Mouse (Mus musculus) kidney, postnatal 36 days (tissue): ENCODE results near the gene Glrx5.

Experiments used
- DNase-seq, 2 experiments: peaks; one replicate each; pipeline ENCODE4 v3.0.0; 2021 to 2022; ENCODE audit warnings: mixed read lengths in 2 of 2

Glrx5 gene

DNA sequence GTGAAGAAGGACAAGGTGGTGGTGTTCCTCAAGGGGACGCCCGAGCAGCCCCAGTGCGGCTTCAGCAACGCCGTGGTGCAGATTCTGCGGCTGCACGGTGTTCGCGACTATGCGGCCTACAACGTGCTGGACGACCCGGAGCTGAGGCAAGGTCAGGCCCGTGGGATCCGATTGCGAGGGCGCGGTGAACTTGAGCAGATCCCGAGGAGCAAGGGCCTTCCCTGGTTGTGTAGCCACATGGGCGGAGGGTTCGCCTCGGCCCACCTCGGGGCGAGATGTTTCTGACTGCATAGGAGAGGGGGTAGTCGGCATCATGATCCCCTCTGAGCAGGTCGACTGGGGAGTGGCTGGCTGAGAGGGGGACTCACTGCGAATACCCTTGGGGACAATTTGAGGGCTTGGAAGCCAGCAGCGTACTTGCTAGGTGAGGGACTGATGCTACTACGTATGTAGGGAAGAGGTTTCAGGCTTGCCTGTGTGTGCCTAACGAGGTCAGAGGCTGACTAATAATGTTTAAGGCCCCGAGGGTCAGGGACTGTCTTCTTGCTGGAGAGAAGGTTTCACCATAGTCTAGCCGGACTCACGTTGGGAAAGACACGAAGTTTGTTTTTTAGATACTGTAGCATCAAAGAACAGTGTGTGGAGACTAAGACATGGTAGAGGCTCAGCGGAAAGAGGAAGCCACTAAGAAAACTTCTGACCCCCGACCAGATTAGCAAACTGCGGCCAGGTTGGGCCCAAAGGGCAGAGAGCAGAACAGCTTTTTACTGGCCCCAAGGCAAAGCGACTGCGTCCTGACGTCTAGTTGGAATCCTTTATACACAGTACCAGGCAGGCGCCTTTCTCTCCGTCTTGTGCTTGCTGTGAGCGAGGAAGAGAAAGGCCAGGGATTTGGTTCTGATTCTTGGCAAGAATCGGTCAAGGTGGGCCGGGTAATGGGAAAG is 616 bp downstream of the Glrx5 start:
- DNase-seq: peak in 1 of 2 experiments; percentile 53

DNA sequence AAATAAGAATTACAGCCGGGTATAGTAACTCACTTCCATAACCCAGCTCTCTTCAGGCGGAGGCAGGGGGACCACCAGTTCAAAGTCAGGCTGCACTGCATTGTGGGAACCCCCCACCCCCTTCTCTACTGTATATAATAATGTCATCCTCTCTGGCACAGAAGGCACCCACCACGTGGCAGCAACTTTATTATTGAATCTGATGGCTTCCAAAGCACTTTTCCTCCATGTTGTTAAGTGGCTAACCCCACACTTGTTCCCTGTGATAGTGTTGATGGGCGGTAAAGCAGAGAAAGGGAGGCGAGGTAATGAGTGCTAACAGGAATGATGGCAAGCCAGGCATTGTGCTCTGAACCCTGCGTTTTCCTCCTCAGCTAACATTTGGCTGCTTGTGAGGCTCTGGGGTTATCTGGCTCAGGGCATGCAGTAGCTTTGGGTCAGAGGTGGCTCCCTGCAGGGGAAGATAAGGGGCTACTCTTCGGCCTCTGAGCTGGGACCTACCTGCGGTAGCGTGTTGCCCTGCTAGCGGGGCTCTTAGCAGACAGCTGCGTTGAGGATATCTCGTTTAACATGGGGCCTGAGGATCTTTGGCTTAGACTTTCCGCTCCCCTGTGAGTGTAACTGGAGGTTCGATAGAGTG is 1.8 kb downstream of the Glrx5 start:
- DNase-seq: no peak

DNA sequence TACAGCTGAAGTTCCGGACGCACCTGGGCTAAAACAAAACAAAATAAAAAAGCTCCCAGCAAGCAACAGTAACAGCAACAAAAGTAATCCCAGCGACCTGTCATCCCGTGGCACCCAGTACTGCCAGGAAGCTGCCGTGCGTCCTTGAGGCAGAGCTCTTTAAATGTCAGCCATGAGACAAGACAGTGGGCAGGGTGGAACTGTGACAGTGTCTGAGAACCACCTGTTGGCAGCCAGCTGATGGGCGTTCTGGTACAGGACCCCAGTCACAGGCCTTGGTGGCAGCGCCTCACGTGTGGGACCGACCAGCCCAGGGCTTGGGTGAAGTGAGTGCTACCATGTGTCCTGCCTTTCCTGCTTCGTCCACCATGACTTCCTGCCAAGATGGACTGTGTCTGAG is 5.7 kb downstream of the Glrx5 start:
- no peak for DNase-seq

DNA sequence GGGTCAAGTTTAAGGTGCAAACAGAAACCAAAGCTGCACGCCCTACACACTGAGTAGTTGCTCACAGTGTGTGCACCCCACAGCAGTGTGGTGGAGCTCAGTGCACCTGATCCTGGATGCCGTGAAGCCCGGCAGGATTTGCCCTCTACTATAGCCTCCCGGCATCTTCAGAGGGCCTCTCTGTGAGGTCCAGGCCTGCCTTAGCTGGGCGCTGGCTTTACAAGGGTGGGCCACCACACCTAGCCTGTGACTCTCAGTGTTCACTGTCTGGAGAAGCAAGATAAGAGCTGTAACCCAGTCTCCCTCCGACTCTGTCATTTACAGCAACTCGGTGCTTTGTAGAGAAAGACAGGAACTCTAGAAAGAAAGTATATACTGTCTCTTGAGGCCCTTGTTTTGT is 6.4 kb downstream of the Glrx5 start:
- DNase-seq: no peak

DNA sequence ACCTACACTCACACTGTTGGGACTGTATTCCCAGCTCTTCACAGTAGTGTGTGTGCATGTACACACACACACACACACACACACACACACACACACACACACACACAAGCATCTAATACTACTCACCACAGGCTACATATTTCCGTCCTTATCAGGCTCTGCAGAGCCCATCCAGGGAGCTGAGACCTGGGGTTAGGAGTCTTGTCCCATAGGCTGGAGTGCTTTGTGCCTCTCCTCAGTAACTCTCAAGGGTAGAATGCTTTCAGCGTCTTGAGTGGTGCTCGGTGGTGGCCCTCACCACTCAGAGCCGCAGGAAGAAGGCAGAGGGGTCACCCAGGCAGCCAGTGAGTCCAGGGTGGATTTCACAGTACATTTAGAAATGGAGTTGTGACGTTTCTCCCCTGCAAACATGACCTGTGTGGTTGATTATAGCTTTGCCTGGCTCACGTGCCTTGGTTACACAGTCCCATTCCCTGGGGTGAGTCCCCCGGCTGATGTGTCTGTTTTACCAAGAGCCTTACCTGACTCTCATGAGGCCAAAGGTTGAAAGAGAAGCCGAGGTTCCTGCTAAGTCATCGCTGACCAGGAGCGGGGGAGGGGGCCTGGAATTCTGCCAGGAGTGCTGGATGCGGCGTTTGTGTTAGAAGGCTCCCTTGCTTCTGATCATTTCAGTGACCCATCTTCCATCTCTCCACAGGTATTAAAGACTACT is 7.2 kb downstream of the Glrx5 start:
- DNase-seq: peak; percentile 66 to 83

DNA sequence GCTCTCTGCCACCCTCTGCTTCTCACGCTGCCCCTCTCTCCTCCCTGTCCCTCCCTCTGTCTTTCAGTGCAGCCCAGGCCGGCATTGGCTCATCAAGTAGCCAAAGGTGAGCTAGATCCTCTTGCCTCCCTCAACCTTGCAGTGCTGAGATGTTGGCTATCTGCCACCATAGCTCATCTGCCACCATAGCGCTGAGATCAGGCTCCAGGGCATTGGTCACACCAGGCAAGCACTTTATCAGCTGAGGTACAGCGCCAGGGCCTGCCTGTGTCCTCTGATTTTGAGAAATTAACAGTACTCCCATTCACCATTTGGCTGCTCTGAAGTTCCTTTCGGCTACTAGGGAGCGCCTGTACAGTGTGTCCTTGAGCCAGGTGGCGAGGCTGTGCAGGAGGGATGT is 8.5 kb downstream of the Glrx5 start:
- DNase-seq: no peak

DNA sequence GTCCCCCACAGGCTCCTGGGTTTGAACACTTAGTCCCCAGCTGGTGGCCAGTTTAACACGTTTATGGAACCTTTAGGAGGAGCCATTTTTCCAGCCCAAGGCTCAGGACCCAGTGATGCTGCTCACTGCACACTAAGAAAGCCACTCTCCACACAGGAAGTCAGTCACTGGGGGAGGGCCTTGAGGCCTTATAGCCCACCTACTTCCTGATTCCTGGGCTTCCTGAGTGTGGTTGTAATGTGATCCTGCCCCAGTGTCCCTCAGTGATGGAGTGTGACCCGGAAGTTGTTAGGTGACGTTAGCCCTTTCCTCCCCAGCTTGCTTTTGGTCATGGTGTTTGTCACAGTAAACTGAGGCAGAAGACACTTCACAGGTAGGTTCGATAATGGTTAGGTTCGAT is 10.6 kb downstream of the Glrx5 start:
- DNase-seq: no peak

DNA sequence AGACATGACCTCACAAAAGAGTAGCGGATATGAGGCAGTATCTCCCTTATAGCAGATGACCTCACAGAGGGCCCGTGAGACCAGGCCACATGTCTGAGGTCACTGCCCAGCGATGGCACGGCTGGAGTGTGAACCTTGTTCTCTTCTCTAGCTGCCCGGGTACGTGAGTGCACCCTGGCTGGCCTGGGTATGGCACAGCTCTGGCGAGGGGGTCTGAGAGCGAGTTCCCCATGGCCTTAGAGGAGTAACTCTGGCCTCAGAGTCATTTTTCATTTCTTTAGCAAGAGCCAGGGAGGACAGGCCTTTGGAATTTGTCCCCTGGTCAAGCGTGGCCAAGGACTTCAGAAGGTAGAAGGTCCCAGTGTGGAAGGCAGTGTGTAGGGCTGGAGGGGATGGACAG is 12.3 kb downstream of the Glrx5 start:
- DNase-seq: peak; percentile 32 to 53

DNA sequence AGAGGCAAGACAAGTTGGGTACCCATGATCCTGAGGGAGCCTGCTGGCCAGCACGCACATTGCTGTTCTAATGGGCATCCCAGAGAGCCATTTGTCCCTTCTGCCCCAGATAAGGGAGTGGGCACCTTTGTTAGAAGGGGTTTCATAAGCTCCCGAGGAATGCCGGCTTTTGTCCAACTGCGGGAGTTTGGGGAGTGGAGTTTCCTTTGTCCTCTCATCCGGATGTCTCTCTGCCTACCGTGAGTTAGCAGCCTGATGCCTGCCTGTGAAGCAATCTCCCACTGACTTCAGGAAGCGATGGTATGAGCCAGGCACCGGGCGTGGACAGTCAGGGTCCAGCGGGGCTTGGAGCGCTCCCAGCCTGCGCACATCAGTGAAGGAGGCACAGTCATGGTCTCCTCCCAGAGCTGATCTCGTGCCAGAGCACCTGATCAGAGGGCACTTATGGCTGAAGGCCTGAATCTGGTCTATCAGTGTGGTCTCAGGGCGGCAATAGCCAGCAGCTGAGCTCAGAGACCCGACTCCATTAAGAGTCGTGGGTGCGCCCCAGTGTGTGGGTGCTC is 15.9 kb downstream of the Glrx5 start:
- DNase-seq: peak in 1 of 2 experiments; percentile 51

DNA sequence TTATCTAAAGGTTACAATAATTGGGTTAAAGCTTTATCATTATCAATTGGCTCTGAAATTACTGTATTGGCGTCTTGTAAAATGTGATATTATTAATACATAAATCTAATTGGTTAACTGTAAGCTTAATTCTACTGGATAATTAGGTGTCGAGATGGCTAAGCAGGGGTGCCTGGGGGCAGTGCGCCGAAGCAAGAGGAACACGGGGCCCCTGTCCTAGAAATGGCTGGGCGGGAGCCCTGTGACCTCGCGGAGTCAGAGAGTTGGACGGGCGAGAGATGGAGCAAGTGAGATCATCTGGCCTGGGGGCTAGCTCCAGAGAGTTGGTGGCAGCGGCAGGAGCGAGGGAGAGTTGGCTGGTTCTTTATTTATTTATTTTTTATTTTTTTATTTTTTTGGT is 17.3 kb downstream of the Glrx5 start:
- DNase-seq: no peak

DNA sequence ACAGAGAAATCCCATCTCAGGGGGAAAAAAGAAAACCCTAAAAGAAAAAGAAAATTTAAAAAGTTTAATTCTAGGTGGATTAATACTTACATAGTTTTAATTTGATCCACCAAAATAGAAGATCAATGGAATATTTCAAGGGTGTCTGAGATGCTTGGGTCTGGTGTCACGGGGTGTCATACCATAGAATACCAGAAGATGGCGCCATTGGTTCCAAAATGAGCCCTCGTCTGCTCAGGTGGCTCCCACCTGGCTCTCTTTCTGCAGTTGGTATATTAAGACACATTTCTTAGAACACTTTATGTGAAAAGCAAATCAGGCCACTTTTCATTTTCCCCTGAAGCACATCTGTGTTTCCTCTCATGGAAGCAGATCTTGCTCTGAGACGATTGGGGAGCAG is 18.4 kb downstream of the Glrx5 start:
- peak; percentile 46 to 80 for DNase-seq

DNA sequence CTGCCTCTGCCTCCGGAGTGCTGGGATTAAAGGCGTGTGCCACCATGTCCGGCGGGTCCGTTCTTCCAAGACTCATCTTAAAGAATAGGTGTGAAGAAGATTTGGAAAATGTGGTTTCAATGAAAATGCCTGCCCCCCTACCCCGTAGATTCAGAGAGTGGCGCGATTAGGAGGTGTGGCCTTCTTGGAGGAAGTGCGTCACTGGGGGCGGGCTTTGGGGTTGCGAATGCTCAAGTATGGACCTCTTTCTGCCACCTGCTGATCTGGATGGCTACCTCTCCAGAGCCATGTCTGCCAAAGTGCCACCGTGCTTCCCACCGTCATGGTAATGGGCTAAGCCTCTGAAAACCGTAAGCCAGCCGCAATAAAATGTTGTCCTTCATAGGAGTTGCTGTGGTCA is 21.6 kb downstream of the Glrx5 start:
- DNase-seq: no peak

DNA sequence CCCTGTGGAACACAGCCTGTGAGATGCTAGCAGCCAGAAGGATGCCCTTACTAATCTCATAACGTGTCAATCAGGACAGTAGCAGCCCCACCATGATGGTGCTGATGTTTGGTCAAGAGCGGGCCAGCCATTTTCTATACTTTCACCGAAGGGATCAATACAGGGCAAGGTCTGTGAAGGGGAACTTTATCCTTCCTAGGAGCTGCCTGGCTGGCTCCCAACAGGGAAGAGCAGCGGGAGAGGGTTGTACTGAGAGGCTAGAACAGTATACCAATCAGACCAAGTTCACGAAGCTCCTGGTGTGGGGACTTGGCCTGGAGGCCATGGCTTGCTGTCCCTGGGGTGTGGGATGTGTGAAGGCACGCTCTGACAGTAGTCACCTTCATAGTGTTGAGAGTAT is 22.8 kb downstream of the Glrx5 start:
- DNase-seq: no peak

DNA sequence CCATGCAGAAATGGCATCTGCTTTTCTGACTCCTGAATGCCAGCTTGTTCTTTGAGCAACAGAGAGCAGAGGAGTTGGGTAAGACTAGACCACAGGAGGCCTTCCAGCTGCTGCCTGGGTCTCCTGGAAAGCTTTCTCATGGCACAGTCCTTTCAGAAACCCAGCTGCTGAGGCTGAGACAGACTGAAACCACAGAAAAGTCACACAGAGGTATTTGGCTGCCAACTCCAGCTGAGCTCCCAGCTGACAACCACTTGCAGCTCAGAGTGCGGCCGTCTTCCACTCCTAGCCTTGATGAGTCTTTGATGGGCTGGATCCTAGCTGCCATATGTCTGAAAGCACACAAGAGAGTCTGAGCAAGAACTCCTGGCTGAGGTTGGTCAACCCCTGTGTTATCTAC is 27.5 kb downstream of the Glrx5 start:
- no peak for DNase-seq

DNA sequence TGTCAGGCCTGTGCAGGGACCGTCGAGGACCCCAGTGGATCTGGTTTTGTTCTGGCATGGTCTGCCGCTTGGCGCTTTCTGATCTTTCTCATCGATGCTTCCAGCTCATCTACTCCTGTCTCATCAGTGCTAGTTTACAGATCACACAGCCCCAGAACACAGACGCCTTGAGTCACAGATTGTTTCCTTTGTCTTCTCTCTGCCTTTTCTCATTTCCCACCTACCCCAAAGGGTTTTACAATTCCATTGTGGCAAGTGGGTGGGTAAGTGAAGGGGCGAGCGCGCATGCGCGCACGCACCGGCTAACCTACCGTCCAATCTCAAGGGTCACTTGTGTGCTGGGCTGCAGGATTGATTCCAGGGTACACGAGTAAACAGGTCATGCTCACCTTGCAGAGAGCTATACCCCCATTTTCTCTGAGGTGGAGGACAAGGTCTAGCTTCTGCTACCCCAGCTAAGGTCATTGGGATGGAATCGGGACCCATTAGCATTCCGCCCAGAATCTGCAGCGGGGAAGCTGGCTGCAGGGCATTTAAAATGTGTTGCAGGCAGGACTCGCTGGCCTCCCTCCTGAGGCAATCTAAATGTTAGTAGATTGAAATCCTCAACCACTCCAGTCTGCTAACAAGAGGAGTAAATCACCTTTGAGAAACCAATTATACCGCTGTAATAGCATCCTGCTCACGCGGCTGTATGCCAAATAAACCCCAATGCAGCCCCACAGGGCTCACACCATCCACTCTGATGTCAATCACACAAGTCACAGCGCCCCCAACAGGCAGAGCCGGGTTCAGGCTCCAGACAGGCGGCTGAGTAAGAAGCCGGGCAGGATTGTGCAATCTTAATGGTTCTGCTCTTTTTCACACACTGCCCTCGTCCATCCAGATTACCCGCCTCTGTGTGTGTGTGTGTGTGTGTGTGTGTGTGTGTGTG is 31.0 kb downstream of the Glrx5 start:
- DNase-seq: no peak

DNA sequence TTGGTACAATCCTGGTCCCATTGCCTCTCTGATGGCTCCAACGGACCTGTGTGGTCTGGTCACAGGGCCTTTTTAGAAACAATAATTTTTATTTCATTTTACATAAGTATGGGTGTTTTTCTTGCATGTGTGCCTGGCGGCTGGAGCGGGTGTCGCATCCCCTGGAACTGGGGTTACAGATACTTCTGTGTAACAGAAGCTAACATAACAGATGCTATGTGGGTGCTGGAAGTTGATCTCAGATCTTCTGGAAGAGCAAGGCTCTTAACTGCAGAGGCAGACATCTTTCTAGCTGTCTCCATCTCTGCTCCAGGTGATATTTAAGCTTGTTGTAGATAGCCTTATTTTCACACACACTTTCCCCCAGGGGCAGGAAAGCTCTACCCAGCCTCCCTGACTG is 31.7 kb downstream of the Glrx5 start:
- no peak for DNase-seq

DNA sequence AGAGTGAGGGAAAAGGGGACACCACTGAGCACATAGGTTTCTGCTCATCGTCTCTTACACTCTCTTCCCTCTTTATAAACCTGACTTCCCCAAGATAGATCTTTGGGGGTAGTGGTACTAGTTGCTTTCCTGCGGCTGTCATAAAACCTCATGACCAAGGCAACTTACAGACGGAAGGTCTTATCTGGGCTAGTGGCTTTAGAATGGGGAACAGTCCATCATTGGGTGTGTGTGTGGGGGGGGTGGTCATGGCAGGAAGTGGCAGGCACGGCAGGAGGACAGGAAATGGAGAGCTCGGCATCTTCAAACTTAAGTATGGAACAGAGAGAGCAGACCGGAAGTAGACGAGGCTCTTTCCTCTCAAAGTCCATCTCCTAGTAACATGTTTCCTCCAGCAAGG is 32.6 kb downstream of the Glrx5 start:
- DNase-seq: no peak

DNA sequence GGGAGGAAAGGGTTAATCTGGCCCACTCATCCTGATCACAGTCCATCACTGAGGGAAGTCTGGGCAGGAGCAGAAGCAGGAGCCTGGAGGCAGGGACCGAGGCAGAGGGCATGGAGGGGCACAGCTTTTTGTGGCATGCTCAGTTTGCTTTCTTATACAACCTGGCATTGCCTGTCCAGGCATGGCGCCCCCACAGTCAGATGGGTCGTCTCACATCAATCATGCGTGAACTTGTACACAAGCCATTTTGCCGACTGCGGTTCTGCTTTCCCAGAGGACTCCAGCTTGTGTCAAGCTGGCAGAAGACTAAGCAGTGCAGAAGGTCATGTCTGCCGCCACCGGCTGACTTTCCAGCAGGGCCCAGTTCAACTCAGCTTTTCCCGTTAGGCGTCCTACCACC is 34.0 kb downstream of the Glrx5 start:
- no peak for DNase-seq

DNA sequence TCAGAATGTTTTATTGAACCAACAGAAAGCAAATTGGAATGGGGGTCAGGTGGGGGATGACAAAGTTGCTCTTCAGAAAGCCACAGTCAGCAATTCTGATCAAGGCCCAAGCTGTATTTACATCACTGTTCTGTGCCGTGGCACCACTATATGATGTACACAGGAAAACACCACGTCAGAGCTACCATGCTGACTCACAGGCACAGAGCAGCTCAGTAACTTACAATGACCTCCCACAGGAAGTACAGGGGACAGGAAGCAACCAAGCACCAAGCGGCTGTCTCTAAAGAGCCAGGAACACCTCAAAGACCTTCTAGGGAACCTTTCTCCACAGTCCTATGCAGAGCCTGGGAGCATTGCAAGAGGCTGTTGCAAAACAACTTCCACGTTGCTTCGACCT is 36.4 kb downstream of the Glrx5 start:
- DNase-seq: no peak

DNA sequence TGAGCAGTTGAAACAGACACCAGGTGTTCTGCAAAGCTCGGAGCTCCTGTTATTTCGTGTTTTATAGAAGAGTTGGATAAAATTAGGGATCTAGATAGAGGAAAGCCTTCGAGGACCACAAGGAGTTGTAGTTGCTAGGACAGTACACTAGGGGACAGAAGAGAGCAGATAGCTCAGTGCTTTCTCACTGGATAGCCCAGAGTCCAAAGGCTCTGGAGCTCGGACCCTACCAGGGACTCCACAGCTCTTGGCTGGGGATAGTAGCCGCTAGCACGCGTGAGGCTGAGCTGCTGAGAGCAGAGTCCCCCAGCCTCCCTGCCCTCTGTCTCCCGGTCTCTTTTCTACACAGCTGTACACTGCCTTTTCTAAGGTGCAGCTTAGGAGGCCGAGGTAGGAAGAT is 41.2 kb downstream of the Glrx5 start:
- peak; percentile 37 to 45 for DNase-seq

DNA sequence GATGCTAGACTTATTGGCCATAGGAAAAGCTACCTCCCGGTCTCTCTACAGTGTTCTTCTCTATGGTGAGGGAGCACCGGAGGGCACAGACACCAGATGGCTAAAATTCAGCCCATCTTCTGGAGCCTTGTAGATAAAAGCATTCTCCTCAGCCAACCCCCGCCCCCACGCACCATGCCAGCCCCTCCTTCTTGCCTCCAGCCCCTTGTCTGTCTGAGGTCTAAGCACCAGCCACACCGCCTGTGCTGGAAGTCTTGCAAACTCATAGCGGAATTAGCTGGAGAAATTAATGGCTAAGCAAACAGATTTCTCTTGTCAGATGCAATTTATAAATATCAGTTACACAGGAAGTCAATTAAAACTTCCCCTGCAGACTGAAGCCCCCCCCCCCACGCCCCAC is 43.0 kb downstream of the Glrx5 start:
- no peak for DNase-seq

DNA sequence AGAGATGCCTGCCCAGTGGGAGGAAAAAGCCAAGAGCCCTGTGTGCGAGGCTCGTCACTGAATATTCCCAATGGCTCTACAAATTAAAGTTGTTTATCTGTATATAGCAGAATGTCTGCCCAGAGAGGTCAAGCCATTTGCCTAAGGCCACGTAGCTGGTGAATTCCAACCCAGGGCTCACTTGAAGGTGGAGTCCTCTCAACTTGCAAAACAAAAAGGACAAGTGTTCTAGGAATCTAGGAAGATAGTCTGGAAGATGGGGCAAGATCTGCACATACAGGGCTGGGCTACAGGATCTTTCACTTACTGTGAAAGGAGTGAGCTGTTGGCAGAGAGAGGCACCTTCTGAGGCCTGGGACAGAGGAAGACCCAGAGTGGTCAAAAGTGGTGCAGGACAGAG is 44.0 kb downstream of the Glrx5 start:
- no peak for DNase-seq
